Mouse (Mus musculus) forebrain, embryonic 10.5 days (tissue): ENCODE measurements around the gene Cdk15. TPM values are rescaled to one million over a fixed set of nuclear protein-coding genes. Genes with fewer than 3 reads are reported as not detected.

Source experiments
- DNase-seq: peaks from one replicate; pipeline ENCODE4 v3.0.0-alpha.2; 2017; ENCODE audit warnings: low spot score; ENCODE audit errors: extremely low spot score
- H3K27ac ChIP-seq: fragments of 300-500 bp; sonication (generic); 2 replicates; pipeline ENCODE4 v1.5.1; 2016; ENCODE audit warnings: mild to moderate bottlenecking
- H3K27me3 ChIP-seq: fragments of 300-500 bp; sonication (generic); 2 replicates; pipeline ENCODE4 v1.6.1; 2016; ENCODE audit warnings: mild to moderate bottlenecking; ENCODE audit not compliant: poor library complexity, severe bottlenecking
- H3K36me3 ChIP-seq: fragments of 300-500 bp; sonication (generic); replicated peaks from 2 replicates; pipeline ENCODE4 v1.6.1; 2016; ENCODE audit warnings: mild to moderate bottlenecking, moderate library complexity
- H3K4me1 ChIP-seq: fragments of 300-500 bp; sonication (generic); 2 replicates; pipeline ENCODE4 v1.6.1; 2016
- H3K4me3 ChIP-seq: fragments of 300-500 bp; sonication (generic); 2 replicates; pipeline ENCODE4 v1.5.1; 2016; ENCODE audit warnings: mild to moderate bottlenecking, moderate library complexity
- H3K9me3 ChIP-seq: fragments of 300-500 bp; sonication (generic); 2 replicates; pipeline ENCODE4 v1.6.1; 2016; ENCODE audit warnings: mild to moderate bottlenecking, moderate library complexity
- WGBS: fragments of 180-500 bp; shearing (Covaris S2); methylation state at CpG from one replicate; pipeline ENCODE4 v1.1.7; 2016; 5-methylcytosine and 5-hydroxymethylcytosine counted together
- polyA plus RNA-seq: library from polyadenylated mRNA; unstranded; fragments of >200 nt; fragmentation: Nextera tagmentation; extraction: Ambion mirVana; gene quantifications from 2 replicates; pipeline ENCODE4 v1.2.1, GENCODE M21; 2016

Gene Cdk15
- polyA plus RNA-seq, 1 experiment from 2014 or later = 0.29 TPM

- 56% methylated on average over 3 of the region's 3 CpGs for WGBS
Measured at GRCm38 (mm10) chr1:59391736-59392135, 135.0 kb downstream of the Cdk15 start.

GRCm38 (mm10) chr1:59394072-59394471 is 137.4 kb downstream of the Cdk15 start:
- Histone ChIP-seq H3K4me1 (peaks cover 69% of the 10 kb centered on the region), H3K4me3 (no peak overlapping the region), H3K9me3 (peaks cover 6% of the 10 kb centered on the region), H3K36me3 (no peaks in the 10 kb centered on the region), H3K27me3 (peaks cover 17% of the 10 kb centered on the region), H3K27ac (peak overlapping the region; percentile 93)
- no peak for DNase-seq
- 74% methylated on average over 4 of the region's 4 CpGs for WGBS

More at GRCm38 (mm10) chr1:59391736-59392135, 135.0 kb downstream of the Cdk15 start:
- Histone ChIP-seq H3K4me3 (no peak overlapping the region), H3K4me1 (peaks cover 52% of the 10 kb centered on the region), H3K9me3 (peaks cover 6% of the 10 kb centered on the region), H3K36me3 (no peaks in the 10 kb centered on the region), H3K27me3 (peaks cover 17% of the 10 kb centered on the region), H3K27ac (peak overlapping the region; percentile 72; the same call in 1 of the 2 replicates)
- DNase-seq = no peak

GRCm38 (mm10) chr1:59394616-59395015 is 137.9 kb downstream of the Cdk15 start:
- DNase-seq = peak; percentile 68
- Histone ChIP-seq H3K36me3 (no peaks in the 10 kb centered on the region), H3K27ac (peak overlapping the region; percentile 93), H3K4me3 (peak overlapping the region; percentile 23; the same call in 1 of the 2 replicates), H3K4me1 (peaks cover 74% of the 10 kb centered on the region), H3K27me3 (peaks cover 17% of the 10 kb centered on the region), H3K9me3 (peaks cover 6% of the 10 kb centered on the region)
- 9% methylated on average over 6 of the region's 6 CpGs for WGBS

GRCm38 (mm10) chr1:59395992-59396391 is 139.3 kb downstream of the Cdk15 start:
- peaks cover 24% of the 10 kb centered on the region for H3K27me3 ChIP-seq
- no peak overlapping the region for H3K4me3 ChIP-seq
- H3K9me3 ChIP-seq = peaks cover 6% of the 10 kb centered on the region
- DNase-seq = no peak
- peak overlapping the region; percentile 93 for H3K27ac ChIP-seq
- 15% methylated on average over 2 of the region's 2 CpGs for WGBS
- H3K4me1 ChIP-seq = peaks cover 80% of the 10 kb centered on the region
- no peaks in the 10 kb centered on the region for H3K36me3 ChIP-seq

- no peak for DNase-seq
- H3K4me1 ChIP-seq = peaks cover 62% of the 10 kb centered on the region
- no peaks in the 10 kb centered on the region for H3K9me3 ChIP-seq
- peaks cover 32% of the 10 kb centered on the region for H3K27me3 ChIP-seq
- H3K4me3 ChIP-seq = no peak overlapping the region
- H3K27ac ChIP-seq = no peak overlapping the region
- no peaks in the 10 kb centered on the region for H3K36me3 ChIP-seq
- WGBS = 61% methylated on average over 2 of the region's 2 CpGs
Measured at GRCm38 (mm10) chr1:59399554-59400325, 143.0 kb downstream of the Cdk15 start.

- WGBS = 84% methylated on average over 4 of the region's 4 CpGs
- no peak overlapping the region for H3K27ac ChIP-seq
- peaks cover 54% of the 10 kb centered on the region for H3K4me1 ChIP-seq
- no peaks in the 10 kb centered on the region for H3K9me3 ChIP-seq
- DNase-seq = no peak
- no peak overlapping the region for H3K4me3 ChIP-seq
- H3K36me3 ChIP-seq = no peaks in the 10 kb centered on the region
- peaks cover 30% of the 10 kb centered on the region for H3K27me3 ChIP-seq
Measured at GRCm38 (mm10) chr1:59401253-59401652, 144.5 kb downstream of the Cdk15 start.

Other genes with a start within 250 kb of the Cdk15 start
- 0.09 TPM in 1 of 2 replicates, not detected in the other for gene C2cd6, start 162.0 kb upstream of the Cdk15 start, polyA plus RNA-seq
- gene Tmem237, start 136.5 kb upstream of the Cdk15 start, polyA plus RNA-seq = 49.1 and 51.8 TPM in 2 replicates
- 0.14 and 0.20 TPM in 2 replicates for gene Mpp4, start 93.5 kb upstream of the Cdk15 start, polyA plus RNA-seq
- 16.3 and 17.4 TPM in 2 replicates for gene Als2, start 19.7 kb upstream of the Cdk15 start, polyA plus RNA-seq
- gene Fzd7, start 225.5 kb downstream of the Cdk15 start, polyA plus RNA-seq = 9.4 and 9.6 TPM in 2 replicates